Comparison of ENCODE assay signal across 22 mouse cellular contexts in the genomic region with DNA sequence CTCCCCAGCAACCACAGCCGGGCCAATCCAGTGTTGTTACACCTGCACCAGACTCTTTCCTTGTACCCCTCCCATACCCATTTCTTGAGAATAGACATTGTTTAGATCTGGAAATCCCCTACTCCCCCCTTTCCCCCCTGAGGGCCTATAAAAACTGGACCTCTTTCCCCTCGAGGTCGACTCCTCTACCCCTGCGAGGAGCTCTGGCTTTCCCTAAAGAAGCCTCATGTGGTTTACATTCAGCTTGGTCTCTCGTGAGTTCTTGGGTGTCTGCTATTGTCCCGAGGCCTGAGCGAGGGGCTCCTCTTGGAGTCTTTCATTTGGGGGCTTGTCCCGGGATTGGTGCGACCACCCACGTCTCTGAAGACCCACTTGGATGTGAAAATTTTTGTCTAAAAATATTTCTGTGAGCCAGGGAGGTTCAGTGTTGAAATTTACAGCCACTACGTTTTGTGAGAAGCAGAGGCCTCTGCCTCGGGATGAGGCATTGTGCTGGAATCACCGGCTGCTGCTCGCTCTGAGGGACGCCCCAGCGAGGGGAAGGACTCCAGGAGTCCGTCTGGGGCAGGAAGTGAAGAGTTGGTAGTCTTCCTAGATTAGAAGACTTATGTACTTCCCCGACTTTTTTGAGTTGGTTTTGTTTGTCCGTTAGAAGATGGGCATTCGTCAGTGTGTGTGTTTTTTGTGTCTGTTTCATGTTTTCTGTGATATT. TPM values are rescaled to one million over a fixed set of nuclear protein-coding genes. Genes with fewer than 3 reads are reported as not detected.
"Had no signal": no experiment of that assay in that cellular context is flagged by ENCODE, and none has a peak within 500 bp of the region (broad histone marks: within the 10 kb centered on the region; RNA-seq: fewer than 3 reads in every experiment).

No protein-coding gene starts in this region.

RNA-seq across cellular contexts. Expression of a gene that starts 45.3 kb away (rescaled TPM):
- total RNA-seq: megakaryocyte progenitor cell, adult 5-6 weeks; megakaryocyte, adult 5-6 weeks; megakaryocyte-erythroid progenitor cell, adult 5-6 weeks; midbrain, postnatal 0 days; monocyte, adult 5-6 weeks had no signal
- polyA plus RNA-seq: limb, embryonic 11.5 days; limb, embryonic 12.5 days; limb, embryonic 15.5 days; liver, adult 2 months; liver, embryonic 11.5 days; liver, embryonic 12.5 days; liver, embryonic 13.5 days; liver, embryonic 15.5 days; liver, postnatal 0 days; lung, adult 2 months; lung, embryonic 14.5 days; lung, postnatal 0 days; macrophage; midbrain, embryonic 11.5 days; midbrain, embryonic 16.5 days; myocyte; neural tube, embryonic 11.5 days had no signal
